Mouse (Mus musculus) midbrain, postnatal 0 days (tissue): ENCODE data around the gene Tnfrsf23. TPM values are rescaled to one million over a fixed set of nuclear protein-coding genes. Genes with fewer than 3 reads are reported as not detected.

ENCODE experiments used
- ATAC-seq: fragments of 200-750 bp; cut with Nextera tagmentation; 2 replicates; pipeline ENCODE4 v1.8.0; 2017; ENCODE audit warnings: moderate number of reproducible peaks, mild to moderate bottlenecking, moderate TSS enrichment, moderate library complexity; ENCODE audit not compliant: low FRiP score
- DNase-seq: peaks from one replicate; pipeline ENCODE4 v3.0.0-alpha.2; 2015; ENCODE audit warnings: low spot score
- H3K27ac ChIP-seq: fragments of 300-500 bp; sonication (generic); 2 replicates; pipeline ENCODE4 v1.5.1; 2014; ENCODE audit warnings: low read depth, mild to moderate bottlenecking, low read length, mixed read lengths
- H3K27me3 ChIP-seq: fragments of 300-500 bp; sonication (generic); 2 replicates; pipeline ENCODE4 v1.6.1; 2014; ENCODE audit warnings: low read length, control low read depth, mixed read lengths; ENCODE audit not compliant: insufficient read depth
- H3K36me3 ChIP-seq: fragments of 300-500 bp; sonication (generic); 2 replicates; pipeline ENCODE4 v1.6.1; 2014; ENCODE audit warnings: low read length, control low read depth, mixed read lengths; ENCODE audit not compliant: insufficient read depth
- H3K4me1 ChIP-seq: fragments of 300-500 bp; sonication (generic); 2 replicates; pipeline ENCODE4 v1.6.1; 2014; ENCODE audit warnings: mild to moderate bottlenecking, control low read depth, antibody characterized with exemption, low read length, mixed read lengths; ENCODE audit not compliant: insufficient read depth
- H3K4me2 ChIP-seq: fragments of 300-500 bp; sonication (generic); 2 replicates; pipeline ENCODE4 v1.6.1; 2014; ENCODE audit warnings: low read depth, mild to moderate bottlenecking, low read length, mixed read lengths; ENCODE audit not compliant: poor library complexity, severe bottlenecking
- H3K4me3 ChIP-seq: fragments of 300-500 bp; sonication (generic); 2 replicates; pipeline ENCODE4 v1.5.1; 2014; ENCODE audit warnings: low read depth, mild to moderate bottlenecking, low read length, moderate library complexity
- H3K9ac ChIP-seq: fragments of 300-500 bp; sonication (generic); replicated peaks from 2 replicates; pipeline ENCODE4 v1.6.1; 2014; ENCODE audit warnings: mild to moderate bottlenecking, low read length, moderate library complexity, mixed read lengths; ENCODE audit not compliant: poor library complexity, severe bottlenecking
- H3K9me3 ChIP-seq: fragments of 300-500 bp; sonication (generic); 2 replicates; pipeline ENCODE4 v1.6.1; 2016; ENCODE audit warnings: low read length, control low read depth
- CTCF ChIP-seq: IDR thresholded peaks from 2 replicates; pipeline ENCODE4 v1.5.1; 2016; ENCODE audit warnings: antibody characterized with exemption, mild to moderate bottlenecking
- WGBS: fragments of 180-500 bp; shearing (Covaris S2); extraction: QIAGEN DNeasy Blood & Tissue Kit; methylation state at CpG from one replicate; pipeline ENCODE4 v1.1.7; 2014; 5-methylcytosine and 5-hydroxymethylcytosine counted together
- polyA plus RNA-seq: library from polyadenylated mRNA; unstranded; fragments of >200 nt; fragmentation: Nextera tagmentation; extraction: Ambion mirVana; gene quantifications from 2 replicates; pipeline ENCODE4 v1.2.1, GENCODE M21; 2015
- total RNA-seq: library from RNA; depleted of rRNA; stranded (reverse); fragments of >200 nt; gene quantifications from 2 replicates; pipeline ENCODE4 v1.2.3, GENCODE M21; 2014; rRNA removed

The Tnfrsf23 gene
- total RNA-seq: 1.2 and 1.6 TPM in 2 replicates
- 0.93 and 1.7 TPM in 2 replicates for polyA plus RNA-seq

- no peaks in the 10 kb centered on the region for H3K9me3 ChIP-seq
- 3% methylated on average over 35 of the region's 35 CpGs for WGBS
- H3K27ac ChIP-seq: no peak within 1 kb of the TSS
- H3K4me1 ChIP-seq: no peaks in the 10 kb centered on the region
- ATAC-seq (peak; percentile 83; the same call in 1 of the 2 replicates), DNase-seq (peak; percentile 75)
- H3K27me3 ChIP-seq: no peaks in the 10 kb centered on the region
- no peak within 1 kb of the TSS for H3K9ac ChIP-seq
- H3K4me3 ChIP-seq: peak within 1 kb of the TSS; percentile 28
- H3K4me2 ChIP-seq: peak within 1 kb of the TSS; percentile 64
- no peak for TF ChIP-seq CTCF
- peaks cover 20% of the 10 kb centered on the region for H3K36me3 ChIP-seq
Measured at GRCm38 (mm10) chr7:143685359-143686067, at the start of gene Tnfrsf23. Gene Tnfrsf23, minus strand, starts transcription at chr7:143685872.

- no peaks in the 10 kb centered on the region for H3K27me3 ChIP-seq
- H3K4me3 ChIP-seq: no peak overlapping the region
- no peaks in the 10 kb centered on the region; the same call in 1 of the 2 replicates for H3K36me3 ChIP-seq
- ATAC-seq (no peak), DNase-seq (no peak)
- H3K9me3 ChIP-seq: no peaks in the 10 kb centered on the region
- H3K27ac ChIP-seq: no peak overlapping the region
- no peak overlapping the region for H3K9ac ChIP-seq
- peaks cover 10% of the 10 kb centered on the region for H3K4me1 ChIP-seq
- TF ChIP-seq CTCF: no peak
- 73% methylated on average over 4 of the region's 4 CpGs for WGBS
- no peak overlapping the region for H3K4me2 ChIP-seq
Measured at GRCm38 (mm10) chr7:143733746-143734145, 48.1 kb upstream of the Tnfrsf23 start.

- H3K36me3 ChIP-seq: no peaks in the 10 kb centered on the region; the same call in none of the 2 replicates
- no peak for TF ChIP-seq CTCF
- WGBS: 81% methylated on average over 10 of the region's 10 CpGs
Measured at GRCm38 (mm10) chr7:143729886-143730285, 44.2 kb upstream of the Tnfrsf23 start.

DNA sequence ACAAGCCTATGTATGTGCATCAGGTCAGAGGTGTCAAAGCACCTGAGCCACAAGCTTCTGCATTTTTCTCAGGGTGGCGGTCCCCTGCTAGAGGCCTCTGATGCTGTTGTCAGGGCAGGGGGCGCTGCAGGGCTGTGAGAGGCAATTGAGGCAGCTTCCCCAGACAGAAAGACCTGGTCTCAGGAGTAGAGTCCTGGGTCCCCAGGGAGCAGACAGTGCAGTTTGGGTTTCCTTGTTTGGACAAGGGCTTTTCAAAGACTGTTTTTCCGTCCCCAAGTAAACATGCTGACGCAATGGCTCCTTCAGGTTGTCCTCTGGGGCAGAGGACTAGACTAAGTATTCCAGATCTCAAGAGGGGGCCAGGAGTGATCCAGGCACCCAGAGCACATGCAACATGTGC is 40.7 kb upstream of the Tnfrsf23 start:
- peak; percentile 17 for TF ChIP-seq CTCF
- no peaks in the 10 kb centered on the region; the same call in 1 of the 2 replicates for H3K36me3 ChIP-seq
- H3K4me2 ChIP-seq: no peak overlapping the region
- ATAC-seq (no peak), DNase-seq (no peak)
- no peaks in the 10 kb centered on the region for H3K4me1 ChIP-seq
- H3K27me3 ChIP-seq: no peaks in the 10 kb centered on the region
- no peaks in the 10 kb centered on the region for H3K9me3 ChIP-seq
- 75% methylated on average over 4 of the region's 4 CpGs for WGBS
- no peak overlapping the region for H3K27ac ChIP-seq
- no peak overlapping the region for H3K9ac ChIP-seq
- H3K4me3 ChIP-seq: no peak overlapping the region

More at GRCm38 (mm10) chr7:143729886-143730285, 44.2 kb upstream of the Tnfrsf23 start:
- Histone ChIP-seq H3K9ac (no peak overlapping the region), H3K4me1 (no peaks in the 10 kb centered on the region), H3K27me3 (no peaks in the 10 kb centered on the region), H3K4me2 (no peak overlapping the region), H3K27ac (no peak overlapping the region), H3K4me3 (no peak overlapping the region), H3K9me3 (no peaks in the 10 kb centered on the region)
- ATAC-seq (no peak), DNase-seq (no peak)

DNA sequence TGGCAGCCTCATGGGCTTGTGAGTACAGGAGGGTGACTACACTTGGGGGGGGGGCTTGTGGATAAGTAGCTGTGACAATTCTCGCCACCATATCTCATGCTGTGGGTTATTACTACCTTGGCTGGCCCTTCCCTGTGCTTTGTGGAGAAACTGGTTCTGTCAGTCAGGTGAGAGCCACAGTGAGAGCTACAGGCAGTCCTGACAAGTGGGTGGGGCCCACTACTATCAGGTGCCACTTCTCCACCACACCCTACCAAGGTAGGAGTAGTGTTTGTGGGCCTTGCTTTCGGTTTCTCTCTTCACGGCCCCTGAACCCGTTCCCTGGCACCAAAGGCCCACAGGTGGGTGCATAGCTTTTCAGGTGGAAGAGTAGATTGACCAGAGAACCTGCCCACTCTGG is 38.2 kb upstream of the Tnfrsf23 start:
- H3K4me3 ChIP-seq: no peak overlapping the region
- H3K36me3 ChIP-seq: no peaks in the 10 kb centered on the region; the same call in 1 of the 2 replicates
- H3K4me2 ChIP-seq: no peak overlapping the region
- H3K9ac ChIP-seq: no peak overlapping the region
- 89% methylated on average over 4 of the region's 4 CpGs for WGBS
- DNase-seq: no peak
- no peak for ATAC-seq
- H3K27me3 ChIP-seq: no peaks in the 10 kb centered on the region
- no peaks in the 10 kb centered on the region for H3K9me3 ChIP-seq
- no peaks in the 10 kb centered on the region for H3K4me1 ChIP-seq
- TF ChIP-seq CTCF: no peak
- H3K27ac ChIP-seq: no peak overlapping the region

DNA sequence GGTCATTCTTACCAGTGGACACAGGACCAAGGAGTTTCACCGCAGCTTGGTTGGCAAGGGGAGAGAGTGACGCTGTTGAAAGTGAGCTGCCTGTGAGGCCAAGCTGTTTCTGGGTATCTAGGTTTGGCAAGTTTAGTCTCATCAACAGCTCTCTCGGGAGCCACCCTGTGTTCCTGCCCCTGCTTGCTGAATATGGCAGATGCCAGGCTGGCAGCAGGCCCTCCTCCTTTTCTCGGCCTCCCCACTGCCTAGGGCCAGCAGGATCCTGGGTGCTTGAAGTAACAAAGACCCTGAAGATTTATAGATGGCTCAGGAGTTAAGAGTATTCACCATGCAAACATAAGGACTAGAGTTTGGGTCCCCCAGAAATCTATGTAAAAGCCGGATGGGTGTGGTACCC is 37.0 kb upstream of the Tnfrsf23 start:
- H3K4me3 ChIP-seq: no peak overlapping the region
- 86% methylated on average over 5 of the region's 5 CpGs for WGBS
- no peak overlapping the region for H3K27ac ChIP-seq
- TF ChIP-seq CTCF: no peak
- no peak overlapping the region for H3K4me2 ChIP-seq
- DNase-seq (no peak), ATAC-seq (no peak)
- no peaks in the 10 kb centered on the region; the same call in 1 of the 2 replicates for H3K36me3 ChIP-seq
- H3K27me3 ChIP-seq: no peaks in the 10 kb centered on the region
- H3K9ac ChIP-seq: no peak overlapping the region
- H3K4me1 ChIP-seq: no peaks in the 10 kb centered on the region
- no peaks in the 10 kb centered on the region for H3K9me3 ChIP-seq
